Mouse (Mus musculus) liver, embryonic 14.5 days (tissue): ENCODE measurements around the gene Pnpla1. TPM values are rescaled to one million over a fixed set of nuclear protein-coding genes. Genes with fewer than 3 reads are reported as not detected.

Source experiments
- ATAC-seq: fragments of 200-750 bp; cut with Nextera tagmentation; 2 replicates; pipeline ENCODE4 v1.8.0; 2017; ENCODE audit warnings: moderate number of reproducible peaks, mild to moderate bottlenecking, moderate library complexity; ENCODE audit not compliant: insufficient read depth
- DNase-seq, 3 experiments: peaks; one replicate each; pipeline ENCODE4 v3.0.0-alpha.2; 2012 to 2013; ENCODE audit warnings: low read depth in 3 of 3, low spot score in 3 of 3
- H3K27ac ChIP-seq: fragments of 300-500 bp; sonication (generic); 2 replicates; pipeline ENCODE4 v1.5.1; 2014; ENCODE audit warnings: moderate library complexity, mild to moderate bottlenecking, control low read depth, inconsistent platforms
- H3K27me3 ChIP-seq: fragments of 300-500 bp; sonication (generic); 2 replicates; pipeline ENCODE4 v1.6.1; 2014; ENCODE audit warnings: mild to moderate bottlenecking, low read length, moderate library complexity; ENCODE audit not compliant: control insufficient read depth, insufficient read depth
- H3K36me3 ChIP-seq: fragments of 300-500 bp; sonication (generic); replicated peaks from 2 replicates; pipeline ENCODE4 v1.6.1; 2014; ENCODE audit warnings: low read depth; ENCODE audit not compliant: control insufficient read depth, insufficient read depth
- H3K4me1 ChIP-seq, 2 experiments: fragments of 200-500 bp in 1 of 2; fragments of 300-500 bp in 1 of 2; sonication (generic) in 1 of 2; replicated peaks; 2 replicates each; pipeline ENCODE4 v1.6.1; 2012 to 2014; ENCODE audit warnings: antibody characterized with exemption in 1 of 2, inconsistent platforms in 1 of 2, low read length in 1 of 2; ENCODE audit not compliant: control insufficient read depth in 2 of 2, insufficient read depth in 2 of 2
- H3K4me2 ChIP-seq: fragments of 300-500 bp; sonication (generic); 2 replicates; pipeline ENCODE4 v1.6.1; 2014; ENCODE audit warnings: low read depth, mild to moderate bottlenecking, control low read depth, moderate library complexity
- H3K4me3 ChIP-seq, 2 experiments: fragments of 200-500 bp in 1 of 2; fragments of 300-500 bp in 1 of 2; sonication (generic) in 1 of 2; 2 replicates each; pipeline ENCODE4 v1.5.1; 2012 to 2014; ENCODE audit warnings: low read depth in 2 of 2, low read length in 2 of 2, mild to moderate bottlenecking in 2 of 2, control low read depth in 1 of 2, inconsistent platforms in 1 of 2, moderate library complexity in 1 of 2; ENCODE audit not compliant: insufficient read depth in 1 of 2
- H3K9ac ChIP-seq: fragments of 300-500 bp; sonication (generic); replicated peaks from 2 replicates; pipeline ENCODE4 v1.6.1; 2014; ENCODE audit warnings: mild to moderate bottlenecking, control low read depth, moderate library complexity
- H3K9me3 ChIP-seq: fragments of 300-500 bp; sonication (generic); 2 replicates; pipeline ENCODE4 v1.6.1; 2016; ENCODE audit warnings: low read length, mixed read lengths; ENCODE audit not compliant: control insufficient read depth
- CTCF ChIP-seq: IDR thresholded peaks from 2 replicates; pipeline ENCODE4 v1.5.1; 2016; ENCODE audit warnings: antibody characterized with exemption, low read depth, control low read depth
- EP300 ChIP-seq: IDR thresholded peaks from 2 replicates; pipeline ENCODE4 v1.6.1; 2016; ENCODE audit warnings: antibody characterized with exemption, low read depth
- WGBS: fragments of 180-500 bp; shearing (Covaris S2); extraction: QIAGEN DNeasy Blood & Tissue Kit; methylation state at CpG from one replicate; pipeline ENCODE4 v1.1.7; 2014; ENCODE audit not compliant: insufficient replicate concordance; 5-methylcytosine and 5-hydroxymethylcytosine counted together
- polyA plus RNA-seq, 2 experiments: library from polyadenylated mRNA; depleted of rRNA in 1 of 2; stranded (reverse) in 1 of 2; unstranded in 1 of 2; fragments of >200 nt; fragmentation: Nextera tagmentation in 1 of 2; extraction: Ambion mirVana in 1 of 2; gene quantifications; 2 replicates each; pipeline versions ENCODE4 v1.2.1 to v1.2.3; 2012 to 2014

Gene Pnpla1
- polyA plus RNA-seq, 2 experiments: 0.01 to 0.04 TPM

DNA sequence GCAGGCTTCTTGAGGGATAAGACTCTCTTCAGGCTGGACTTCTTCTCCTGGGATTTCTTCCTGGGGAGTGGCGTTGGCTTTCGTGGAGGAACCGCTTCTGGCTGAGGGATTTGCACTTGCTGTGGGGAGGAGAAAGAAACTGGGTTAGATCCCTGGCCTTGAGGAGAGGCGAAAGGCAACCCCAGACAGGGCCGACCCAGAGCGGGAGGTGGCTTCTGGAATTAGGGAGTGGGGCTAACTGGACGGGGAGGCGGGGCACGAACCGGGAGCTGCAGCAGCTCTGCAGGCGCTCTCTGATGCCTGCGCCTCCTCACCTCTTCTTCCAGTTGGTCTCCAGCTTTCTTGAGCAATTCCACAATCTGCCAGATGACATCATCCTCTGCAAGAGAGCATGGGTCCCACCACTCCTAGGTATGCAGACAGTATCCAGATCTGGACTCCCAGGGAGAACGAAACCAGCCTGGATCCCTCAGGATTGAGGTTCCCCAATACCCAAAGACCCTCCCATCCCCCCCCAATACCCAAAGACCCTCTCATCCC, 47.2 kb downstream of the Pnpla1 start:
- 71% methylated on average over 13 of the region's 13 CpGs for WGBS
- TF ChIP-seq EP300 (no peak), CTCF (no peak)
- H3K9ac ChIP-seq: no peak overlapping the region

DNA sequence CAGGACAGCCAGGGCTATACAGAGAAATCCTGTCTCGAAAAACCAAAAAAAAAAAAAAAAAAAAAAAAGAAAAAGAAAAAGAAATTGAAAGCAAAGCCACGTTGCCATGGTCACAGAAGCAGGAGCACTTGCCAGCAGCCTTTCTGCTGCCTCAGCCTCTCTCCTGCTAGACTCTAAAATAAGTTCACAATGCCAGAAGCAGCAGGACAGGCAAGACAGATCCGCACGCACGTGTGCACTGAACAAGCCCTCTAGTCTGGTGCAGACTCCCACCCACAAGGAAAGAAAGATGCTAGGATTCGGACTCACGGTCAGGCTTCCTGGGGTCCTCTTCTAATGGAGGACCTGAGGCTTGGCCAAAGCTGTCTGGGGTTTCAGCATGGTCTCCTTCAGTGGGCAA, 49.7 kb downstream of the Pnpla1 start:
- H3K4me2 ChIP-seq: no peak overlapping the region
- no peak for DNase-seq
- H3K27ac ChIP-seq: no peak overlapping the region
- peaks cover 6% of the 10 kb centered on the region for H3K27me3 ChIP-seq
- 75% methylated on average over 7 of the region's 7 CpGs for WGBS
- H3K9ac ChIP-seq: no peak overlapping the region
- no peak for ATAC-seq
- H3K36me3 ChIP-seq: no peaks in the 10 kb centered on the region
- no peak overlapping the region for H3K4me3 ChIP-seq
- no peaks in the 10 kb centered on the region for H3K9me3 ChIP-seq
- TF ChIP-seq EP300: no peak
- TF ChIP-seq CTCF: no peak
- H3K4me1 ChIP-seq: no peaks in the 10 kb centered on the region; a peak in 1 of 4 replicates

More for the DNA sequence above, 47.2 kb downstream of the Pnpla1 start:
- no peak overlapping the region for H3K4me3 ChIP-seq
- no peaks in the 10 kb centered on the region for H3K36me3 ChIP-seq
- no peaks in the 10 kb centered on the region; a peak in 1 of 4 replicates for H3K4me1 ChIP-seq
- ATAC-seq (no peak), DNase-seq (no peak)
- H3K4me2 ChIP-seq: no peak overlapping the region
- H3K27ac ChIP-seq: no peak overlapping the region
- no peaks in the 10 kb centered on the region for H3K9me3 ChIP-seq
- H3K27me3 ChIP-seq: peaks cover 6% of the 10 kb centered on the region

DNA sequence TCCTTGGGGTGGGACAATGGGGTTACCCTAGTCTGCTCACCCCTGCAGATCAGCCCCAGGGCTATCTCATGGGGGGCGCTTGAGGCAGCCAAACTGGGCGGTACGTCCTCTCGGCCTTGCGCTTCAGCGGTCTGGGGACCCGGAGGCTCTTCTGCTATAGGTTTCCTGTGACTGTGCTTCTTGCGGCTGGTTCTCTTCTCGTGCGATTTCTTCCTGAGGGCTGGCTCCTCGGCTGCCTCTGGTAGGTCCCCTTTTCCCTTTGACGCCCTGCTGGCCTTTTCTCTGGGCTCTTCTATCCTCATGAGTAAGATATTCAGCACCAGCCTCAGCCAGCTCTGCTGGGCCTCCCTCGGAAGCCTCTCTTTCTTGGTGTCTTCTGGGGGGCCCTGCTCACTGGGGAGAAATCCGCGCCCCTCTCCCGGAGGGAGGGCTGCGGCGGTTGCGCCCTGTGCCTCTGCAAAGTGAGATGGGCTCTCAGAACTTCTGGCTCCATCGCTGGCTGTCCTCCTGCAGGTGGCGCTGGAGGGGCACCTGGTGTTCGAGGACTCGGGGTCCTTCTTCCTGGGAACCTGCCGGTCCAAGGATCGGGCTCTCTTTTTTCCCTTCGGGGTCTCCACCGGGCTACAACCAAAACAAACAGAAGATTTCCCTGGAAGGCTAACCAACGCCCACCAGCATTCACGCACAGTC, 51.2 kb downstream of the Pnpla1 start:
- no peak for DNase-seq
- Histone ChIP-seq H3K4me1 (no peaks in the 10 kb centered on the region; a peak in 1 of 4 replicates), H3K9ac (no peak overlapping the region), H3K4me2 (peak overlapping the region; percentile 47), H3K36me3 (no peaks in the 10 kb centered on the region), H3K4me3 (peak overlapping the region in 1 of 2 experiments; percentile 12; a peak in 1 of 4 replicates), H3K27ac (no peak overlapping the region), H3K9me3 (no peaks in the 10 kb centered on the region), H3K27me3 (peaks cover 6% of the 10 kb centered on the region)
- peak; percentile 75 for TF ChIP-seq CTCF
- TF ChIP-seq EP300: no peak
- 3% methylated on average over 29 of the region's 29 CpGs for WGBS
- ATAC-seq: no peak

DNA sequence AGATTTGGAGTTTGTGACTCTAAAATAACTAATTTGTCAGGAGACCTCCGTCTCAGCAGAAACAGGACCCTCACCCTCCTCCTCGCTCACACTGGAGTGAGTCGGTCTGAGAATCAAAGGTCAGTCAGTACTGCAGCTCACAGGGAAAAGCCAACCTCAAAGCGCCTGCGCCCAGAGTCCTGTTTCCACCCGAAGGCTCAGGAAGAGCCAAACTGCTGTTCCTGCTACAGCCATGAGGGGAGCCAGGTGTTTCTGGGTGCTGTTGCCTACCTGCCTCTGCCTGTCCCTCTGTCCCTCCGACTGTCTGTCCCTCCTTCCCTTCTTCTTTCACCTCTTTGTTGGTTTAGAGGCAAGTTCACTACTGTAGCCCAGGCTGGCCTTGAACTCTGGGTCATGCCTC, 51.9 kb downstream of the Pnpla1 start:
- Histone ChIP-seq H3K9me3 (no peaks in the 10 kb centered on the region), H3K36me3 (no peaks in the 10 kb centered on the region), H3K9ac (no peak overlapping the region), H3K4me1 (no peaks in the 10 kb centered on the region; a peak in 1 of 4 replicates), H3K27me3 (peaks cover 6% of the 10 kb centered on the region), H3K4me3 (no peak overlapping the region), H3K27ac (no peak overlapping the region), H3K4me2 (peak overlapping the region; percentile 47; the same call in 1 of the 2 replicates)
- ATAC-seq: no peak
- peak; percentile 44 for TF ChIP-seq CTCF
- no peak for TF ChIP-seq EP300
- 53% methylated on average over 7 of the region's 7 CpGs for WGBS
- no peak for DNase-seq

DNA sequence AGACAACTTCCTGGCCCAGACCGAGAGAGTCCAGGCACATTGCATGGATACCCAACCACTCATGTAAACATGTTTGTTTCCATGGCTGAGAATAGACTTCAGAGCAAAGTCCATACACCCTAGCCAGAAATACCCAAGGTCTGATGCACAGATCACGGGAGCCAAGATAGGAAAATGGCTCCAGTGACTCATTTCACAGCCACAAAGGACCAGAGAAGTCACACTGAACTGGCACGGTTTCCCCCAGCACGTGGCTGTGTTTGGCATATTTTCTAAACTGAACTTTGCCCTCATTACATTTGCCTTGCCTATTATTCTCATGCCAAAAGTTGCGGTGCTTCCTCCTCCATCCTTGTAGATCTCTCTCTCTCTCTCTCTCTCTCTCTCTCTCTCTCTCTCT, 55.0 kb downstream of the Pnpla1 start:
- 57% methylated on average over 5 of the region's 5 CpGs for WGBS
- no peak for DNase-seq

More for the DNA sequence above, 55.0 kb downstream of the Pnpla1 start:
- H3K27ac ChIP-seq: no peak overlapping the region
- no peak for TF ChIP-seq CTCF
- TF ChIP-seq EP300: no peak
- no peaks in the 10 kb centered on the region for H3K36me3 ChIP-seq
- no peak for ATAC-seq
- no peak overlapping the region for H3K4me3 ChIP-seq
- no peaks in the 10 kb centered on the region; a peak in 1 of 4 replicates for H3K4me1 ChIP-seq
- H3K27me3 ChIP-seq: peaks cover 6% of the 10 kb centered on the region
- H3K4me2 ChIP-seq: no peak overlapping the region
- H3K9ac ChIP-seq: no peak overlapping the region
- no peaks in the 10 kb centered on the region for H3K9me3 ChIP-seq
